Comparison of ENCODE assay signal across 20 mouse cellular contexts in genomic region chr17:85891243-85891642, GRCm38 (mm10).
DNase-seq lines count a peak whose midpoint lies in the region; ATAC-seq lines count a peak whose summit lies in the region.
"Had no signal": no experiment of that assay in that cellular context is flagged by ENCODE, and none has a peak within 500 bp of the region (broad histone marks: within the 10 kb centered on the region; RNA-seq: fewer than 3 reads in every experiment).

No protein-coding gene starts in this region.

- H3K27ac ChIP-seq in heart, embryonic 15.5 days, result peak overlapping the region; percentile 27; the same call in 1 of the 2 replicates
- no peak overlapping the region for H3K27ac ChIP-seq in forebrain, embryonic 10.5 days
- H3K27ac ChIP-seq: embryonic facial prominence, embryonic 12.5 days; forebrain, embryonic 12.5 days; hindbrain, embryonic 13.5 days had no signal

- peaks cover 21% of the 10 kb centered on the region for H3K4me1 ChIP-seq in heart, embryonic 15.5 days (replicated peaks)
- peaks cover 29% of the 10 kb centered on the region for H3K4me1 ChIP-seq in forebrain, embryonic 10.5 days

- no peaks in the 10 kb centered on the region for H3K9me3 ChIP-seq in heart, embryonic 15.5 days (replicated peaks)
- H3K9me3 ChIP-seq in forebrain, embryonic 10.5 days, result no peaks in the 10 kb centered on the region
- H3K9me3 ChIP-seq: embryonic facial prominence, embryonic 12.5 days; forebrain, embryonic 12.5 days; hindbrain, embryonic 13.5 days had no signal

- H3K4me3 ChIP-seq in heart, embryonic 15.5 days, result no peak overlapping the region
- no peak overlapping the region for H3K4me3 ChIP-seq in forebrain, embryonic 10.5 days
- H3K4me3 ChIP-seq: embryonic facial prominence, embryonic 12.5 days; forebrain, embryonic 12.5 days; hindbrain, embryonic 13.5 days had no signal

- ATAC-seq in heart, embryonic 15.5 days (replicated peaks; ENCODE audit: insufficient number of reproducible peaks, insufficient read depth, low FRiP score, low read depth), result no peak

- peak; percentile 30 to 48 for DNase-seq in adrenal gland, adult (ENCODE audit: inconsistent age in 2 of 2, low spot score in 1 of 2)
- DNase-seq in adrenal gland, adult 18-20 months (ENCODE audit: low spot score in 2 of 2), result no peak
- DNase-seq in heart, adult 11 months, result no peak
- peak; percentile 48 for DNase-seq in MN1 (ENCODE audit: low spot score)
- DNase-seq in adrenal gland, postnatal 36 days, result peak; percentile 42 to 55
- DNase-seq in forebrain, embryonic 10.5 days (ENCODE audit: extremely low spot score, low spot score), result no peak
- DNase-seq: cerebellum, adult 11-12 months; cerebellum, postnatal 25 days; gastrocnemius, postnatal 36 days; kidney, adult 18-20 months; kidney, postnatal 10 days; layer of hippocampus, postnatal 36 days; lung, postnatal 4 days; midbrain, embryonic 14.5 days; thymus, adult 18-20 months; thymus, postnatal 36 days had no signal

- no peaks in the 10 kb centered on the region for H3K36me3 ChIP-seq in heart, embryonic 15.5 days
- no peaks in the 10 kb centered on the region for H3K36me3 ChIP-seq in forebrain, embryonic 10.5 days (replicated peaks)
- H3K36me3 ChIP-seq: embryonic facial prominence, embryonic 12.5 days; forebrain, embryonic 12.5 days; hindbrain, embryonic 13.5 days had no signal

- H3K4me2 ChIP-seq in heart, embryonic 15.5 days, result no peak overlapping the region
- H3K4me2 ChIP-seq: embryonic facial prominence, embryonic 12.5 days; forebrain, embryonic 12.5 days; hindbrain, embryonic 13.5 days had no signal

- H3K27me3 ChIP-seq in heart, embryonic 15.5 days, result no peaks in the 10 kb centered on the region
- 0 out of 2 replicates have a peak, but pooled peaks cover 1% of the 10 kb centered on the region for H3K27me3 ChIP-seq in forebrain, embryonic 10.5 days (ENCODE audit: poor library complexity, severe bottlenecking)
- H3K27me3 ChIP-seq: embryonic facial prominence, embryonic 12.5 days; forebrain, embryonic 12.5 days had no signal

- 22% methylated on average over 2 of the region's 2 CpGs for WGBS in heart, embryonic 15.5 days
- WGBS in forebrain, embryonic 10.5 days, result 87% methylated on average over 2 of the region's 2 CpGs

- no peak overlapping the region for H3K9ac ChIP-seq in heart, embryonic 15.5 days
- H3K9ac ChIP-seq: embryonic facial prominence, embryonic 12.5 days; forebrain, embryonic 12.5 days; hindbrain, embryonic 13.5 days had no signal

Comparison
In these comparisons a context has a peak if more than half of its experiments do, and no peak if none do; other contexts are left out.
1. DNase-seq: peak in adrenal gland, adult (2 of 2), MN1 (single experiment) and adrenal gland, postnatal 36 days (2 of 2); none in adrenal gland, adult 18-20 months (0 of 2), heart, adult 11 months (single experiment) and forebrain, embryonic 10.5 days (single experiment).